Mouse (Mus musculus) bone marrow macrophage, adult 2 months (primary cell): ENCODE measurements around the gene Parva.

Experiments used
- CTCF ChIP-seq: IDR thresholded peaks from 2 replicates; pipeline ENCODE4 v1.5.1; 2012; ENCODE audit warnings: low read depth, mild to moderate bottlenecking, low read length, moderate library complexity
- POLR2A ChIP-seq: IDR thresholded peaks from 2 replicates; pipeline ENCODE4 v1.6.1; 2012; ENCODE audit warnings: mild to moderate bottlenecking, low read depth, low read length, borderline replicate concordance

DNA sequence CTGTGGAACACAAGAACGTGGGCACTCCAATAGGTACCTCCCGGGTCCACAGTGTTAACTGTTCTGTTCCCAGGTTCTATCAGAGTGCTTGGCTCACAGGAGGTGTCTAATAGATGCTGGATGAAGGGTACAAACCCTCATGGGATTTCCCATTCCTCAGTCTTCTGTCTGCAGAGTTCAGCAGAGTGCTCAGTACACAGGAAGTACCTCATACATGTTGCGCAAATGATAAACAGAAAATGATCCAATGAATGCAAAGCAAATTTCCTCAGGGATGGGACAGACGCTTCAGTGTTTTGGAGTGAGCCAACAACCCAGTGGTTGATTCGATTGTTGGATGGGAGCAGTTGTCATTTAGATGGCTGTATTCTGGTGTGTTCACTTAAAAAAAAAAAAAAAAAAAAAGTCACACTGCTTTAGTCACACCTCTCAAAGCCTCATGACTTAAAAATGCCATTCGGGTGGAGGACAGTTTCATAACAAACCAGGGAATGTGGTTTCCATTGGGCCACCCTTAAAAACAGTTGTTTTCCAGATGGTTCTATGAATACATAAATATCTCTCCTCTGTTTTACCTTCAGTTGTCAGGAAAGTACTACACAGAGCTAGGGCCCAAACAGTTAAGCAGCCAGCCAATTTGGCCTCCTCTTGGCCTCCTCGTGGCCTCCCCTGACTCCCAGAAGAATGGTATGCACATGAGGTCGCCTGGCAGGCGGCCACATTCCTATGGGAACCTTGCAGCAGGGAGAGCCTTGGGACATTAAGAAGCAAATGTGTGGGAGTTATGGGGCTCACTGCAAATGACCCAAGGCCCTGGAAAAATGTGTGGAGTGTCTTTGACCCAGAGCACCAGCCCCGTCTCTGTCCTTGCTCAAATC, 187.7 kb downstream of the Parva start:
- TF ChIP-seq CTCF (no peak), POLR2A (no peak)
